8 mouse cellular contexts compared by ENCODE assay signal in genomic region chr19:5405924-5406323, GRCm38 (mm10). TPM values are rescaled to one million over a fixed set of nuclear protein-coding genes. Genes with fewer than 3 reads are reported as not detected.
A peak's percentile ranks its signal among the peaks of the same experiment; 100 is the strongest.
DNase-seq lines count a peak whose midpoint lies in the region; ATAC-seq and TF ChIP-seq lines count a peak whose summit lies in the region.

No protein-coding gene starts in this region.

- TF ChIP-seq POLR2A in MEL (IDR thresholded peaks at IDR 0.05; ENCODE audit: control insufficient read depth in 1 of 2, insufficient read depth in 1 of 2, low read depth in 1 of 2, low read length in 2 of 2, poor library complexity in 1 of 2), result no peak

- WGBS in heart, postnatal 0 days, result 12% methylated on average over 7 of the region's 7 CpGs
- WGBS in hindbrain, embryonic 12.5 days, result 35% methylated on average over 7 of the region's 7 CpGs
- WGBS in midbrain, embryonic 11.5 days, result 33% methylated on average over 7 of the region's 7 CpGs

- H3K4me1 ChIP-seq in heart, postnatal 0 days (ENCODE audit: control insufficient read depth, insufficient read depth), result peaks cover 16% of the 10 kb centered on the region; the same call in 1 of the 2 replicates
- H3K4me1 ChIP-seq in MEL (ENCODE audit: control insufficient read depth in 1 of 2, insufficient read depth in 2 of 2, low read length in 2 of 2), result peaks cover 6 to 19% of the 10 kb centered on the region in 2 experiments
- peaks cover 13% of the 10 kb centered on the region for H3K4me1 ChIP-seq in hindbrain, embryonic 12.5 days
- peaks cover 11% of the 10 kb centered on the region for H3K4me1 ChIP-seq in midbrain, embryonic 11.5 days (ENCODE audit: control insufficient read depth, insufficient read depth, low read length)

- H3K36me3 ChIP-seq in heart, postnatal 0 days (replicated peaks; ENCODE audit: control insufficient read depth, insufficient read depth, low read length), result no peaks in the 10 kb centered on the region
- peaks cover 0 to 3% of the 10 kb centered on the region in 2 experiments; a peak in 2 of 4 replicates for H3K36me3 ChIP-seq in MEL (ENCODE audit: control insufficient read depth in 1 of 2, insufficient read depth in 2 of 2, low read length in 2 of 2)
- no peaks in the 10 kb centered on the region for H3K36me3 ChIP-seq in hindbrain, embryonic 12.5 days
- no peaks in the 10 kb centered on the region for H3K36me3 ChIP-seq in midbrain, embryonic 11.5 days (ENCODE audit: control insufficient read depth, insufficient read depth, low read length)

- no peak for TF ChIP-seq RAD21 in MEL (IDR thresholded peaks at IDR 0.05; ENCODE audit: low read depth, low read length)

- DNase-seq in heart, postnatal 0 days (ENCODE audit: low spot score), result no peak
- no peak for DNase-seq in heart, adult 11 months
- peak; percentile 35 for DNase-seq in MEL (ENCODE audit: low read depth, low spot score)
- DNase-seq in midbrain, embryonic 11.5 days (ENCODE audit: low spot score, missing footprints), result peak; percentile 86
- no peak for DNase-seq in yolk sac, embryonic 10.5 days (ENCODE audit: low spot score)
- DNase-seq in gastrocnemius, postnatal 4 days (ENCODE audit: low spot score in 2 of 2), result no peak
- DNase-seq in gastrocnemius, adult 18-20 months (ENCODE audit: low spot score), result no peak

- peak overlapping the region; percentile 41 for H3K4me3 ChIP-seq in heart, postnatal 0 days (ENCODE audit: low read depth, low read length)
- peak overlapping the region; percentile 55 to 59 for H3K4me3 ChIP-seq in MEL (ENCODE audit: control insufficient read depth in 1 of 2, insufficient read depth in 1 of 2, low read depth in 2 of 2, low read length in 2 of 2)
- H3K4me3 ChIP-seq in hindbrain, embryonic 12.5 days, result peak overlapping the region; percentile 32
- peak overlapping the region; percentile 30 for H3K4me3 ChIP-seq in midbrain, embryonic 11.5 days (ENCODE audit: low read depth, low read length)

- ATAC-seq in heart, postnatal 0 days (ENCODE audit: insufficient read depth, low read depth), result no peak
- no peak for ATAC-seq in hindbrain, embryonic 12.5 days (ENCODE audit: low FRiP score)
- no peak for ATAC-seq in midbrain, embryonic 11.5 days (ENCODE audit: low FRiP score)

- H3K79me2 ChIP-seq in MEL (ENCODE audit: control insufficient read depth, insufficient read depth, low read length, poor library complexity), result no peaks in the 10 kb centered on the region; the same call in 1 of the 2 replicates

- peak overlapping the region; percentile 61 for H3K4me2 ChIP-seq in heart, postnatal 0 days (ENCODE audit: low read depth, low read length)
- H3K4me2 ChIP-seq in hindbrain, embryonic 12.5 days (replicated peaks), result peak overlapping the region; percentile 53
- H3K4me2 ChIP-seq in midbrain, embryonic 11.5 days, result peak overlapping the region; percentile 48

- H3K27ac ChIP-seq in heart, postnatal 0 days (ENCODE audit: low read depth), result peak overlapping the region; percentile 81
- no peak overlapping the region for H3K27ac ChIP-seq in MEL (ENCODE audit: control insufficient read depth, low read depth, low read length)
- peak overlapping the region; percentile 36; the same call in 1 of the 2 replicates for H3K27ac ChIP-seq in hindbrain, embryonic 12.5 days
- no peak overlapping the region; the same call in 1 of the 2 replicates for H3K27ac ChIP-seq in midbrain, embryonic 11.5 days (ENCODE audit: low read depth, low read length)

- no peaks in the 10 kb centered on the region for H3K27me3 ChIP-seq in heart, postnatal 0 days (ENCODE audit: control insufficient read depth, insufficient read depth, low read length)
- no peaks in the 10 kb centered on the region for H3K27me3 ChIP-seq in MEL (ENCODE audit: control insufficient read depth in 1 of 2, insufficient read depth in 2 of 2, low read length in 2 of 2)
- no peaks in the 10 kb centered on the region for H3K27me3 ChIP-seq in hindbrain, embryonic 12.5 days
- H3K27me3 ChIP-seq in midbrain, embryonic 11.5 days (ENCODE audit: control insufficient read depth, insufficient read depth, low read length), result no peaks in the 10 kb centered on the region

- H3K9ac ChIP-seq in heart, postnatal 0 days (replicated peaks; ENCODE audit: low read depth, low read length), result peak overlapping the region; percentile 47; the same call in 1 of the 2 replicates
- peak overlapping the region; percentile 49 for H3K9ac ChIP-seq in MEL (ENCODE audit: control insufficient read depth, low read depth, low read length, poor library complexity, severe bottlenecking)
- H3K9ac ChIP-seq in hindbrain, embryonic 12.5 days, result peak overlapping the region; percentile 51; the same call in 1 of the 2 replicates
- H3K9ac ChIP-seq in midbrain, embryonic 11.5 days (ENCODE audit: low read length), result peak overlapping the region; percentile 56; the same call in 1 of the 2 replicates

- no peak for TF ChIP-seq CTCF in heart, postnatal 0 days (IDR thresholded peaks at IDR 0.05; ENCODE audit: low read depth)
- no peak for TF ChIP-seq CTCF in MEL (IDR thresholded peaks at IDR 0.05 in 2 of 3, conservative IDR thresholded peaks at IDR 0.05 in 1 of 3; ENCODE audit: control insufficient read depth in 1 of 3, insufficient read depth in 1 of 3, low read depth in 2 of 3, low read length in 3 of 3, poor library complexity in 1 of 3, severe bottlenecking in 1 of 3)

- no peaks in the 10 kb centered on the region for H3K9me3 ChIP-seq in heart, postnatal 0 days (replicated peaks; ENCODE audit: control insufficient read depth, low read length)
- no peaks in the 10 kb centered on the region for H3K9me3 ChIP-seq in MEL (replicated peaks; ENCODE audit: insufficient read depth, low read length)
- H3K9me3 ChIP-seq in hindbrain, embryonic 12.5 days (replicated peaks), result no peaks in the 10 kb centered on the region
- no peaks in the 10 kb centered on the region for H3K9me3 ChIP-seq in midbrain, embryonic 11.5 days (ENCODE audit: control insufficient read depth, low read length)

- no peak for TF ChIP-seq EP300 in heart, postnatal 0 days (IDR thresholded peaks at IDR 0.05; ENCODE audit: low read depth)
- TF ChIP-seq EP300 in MEL (IDR thresholded peaks at IDR 0.05; ENCODE audit: low read depth in 1 of 2, low read length in 2 of 2), result no peak

RNA-seq across cellular contexts. Expression of gene Tsga10ip, which starts 3.6 kb away (rescaled TPM):
- total RNA-seq in heart, postnatal 0 days (2014; rRNA removed; ENCODE audit: low replicate concordance), result 0.31 and 3.5 TPM in 2 replicates
- polyA plus RNA-seq in heart, postnatal 0 days (2015; fragmentation: Nextera tagmentation; extraction: Ambion mirVana), result 2.5 and 3.5 TPM in 2 replicates
- 0.54 and 0.72 TPM in 2 replicates for total RNA-seq in MEL (2012; rRNA removed)
- polyA plus RNA-seq in MEL (2012; ENCODE audit: insufficient read depth in 1 of 2, insufficient read length in 2 of 2, low read depth in 1 of 2, low replicate concordance in 2 of 2, missing spikeins in 1 of 2), result 1 to 10 TPM in 1 of 2 experiments, not detected in 1; 4.5 TPM
- 0.86 and 0.98 TPM in 2 replicates for polyA plus RNA-seq in hindbrain, embryonic 12.5 days (2016; fragmentation: Nextera tagmentation; extraction: Ambion mirVana)
- not detected in 2 replicates for polyA plus RNA-seq in midbrain, embryonic 11.5 days (2014; fragmentation: Nextera tagmentation; extraction: Ambion mirVana)
- total RNA-seq in gastrocnemius, postnatal 4 days (2021), result not detected
- 1 to 10 TPM; 1.2 to 1.3 TPM for total RNA-seq in gastrocnemius, adult 18-20 months (2021)

RNA-seq across cellular contexts. Expression of gene Sart1, which starts 17.4 kb away (rescaled TPM):
- 4.4 and 39.0 TPM in 2 replicates for total RNA-seq in heart, postnatal 0 days (2014; rRNA removed; ENCODE audit: low replicate concordance)
- 26.4 and 26.9 TPM in 2 replicates for polyA plus RNA-seq in heart, postnatal 0 days (2015; fragmentation: Nextera tagmentation; extraction: Ambion mirVana)
- 114 and 117 TPM in 2 replicates for total RNA-seq in MEL (2012; rRNA removed)
- polyA plus RNA-seq in MEL (2012; ENCODE audit: insufficient read depth in 1 of 2, insufficient read length in 2 of 2, low read depth in 1 of 2, low replicate concordance in 2 of 2, missing spikeins in 1 of 2), result 100 to 1,000 TPM in 1 of 2 experiments, not detected in 1; 141 TPM
- polyA plus RNA-seq in hindbrain, embryonic 12.5 days (2016; fragmentation: Nextera tagmentation; extraction: Ambion mirVana), result 106 and 111 TPM in 2 replicates
- polyA plus RNA-seq in midbrain, embryonic 11.5 days (2014; fragmentation: Nextera tagmentation; extraction: Ambion mirVana), result 74.0 and 81.0 TPM in 2 replicates
- 10 to 100 TPM; 53.3 to 56.8 TPM for total RNA-seq in gastrocnemius, postnatal 4 days (2021)
- 10 to 100 TPM; 36.5 to 38.8 TPM for total RNA-seq in gastrocnemius, adult 18-20 months (2021)

RNA-seq across cellular contexts. Expression of gene Drap1, which starts 18.9 kb away (rescaled TPM):
- total RNA-seq in heart, postnatal 0 days (2014; rRNA removed; ENCODE audit: low replicate concordance), result 169 and 171 TPM in 2 replicates
- polyA plus RNA-seq in heart, postnatal 0 days (2015; fragmentation: Nextera tagmentation; extraction: Ambion mirVana), result 328 and 338 TPM in 2 replicates
- 160 and 183 TPM in 2 replicates for total RNA-seq in MEL (2012; rRNA removed)
- 100 to 1,000 TPM in 1 of 2 experiments, not detected in 1; 307 TPM for polyA plus RNA-seq in MEL (2012; ENCODE audit: insufficient read depth in 1 of 2, insufficient read length in 2 of 2, low read depth in 1 of 2, low replicate concordance in 2 of 2, missing spikeins in 1 of 2)
- 276 and 280 TPM in 2 replicates for polyA plus RNA-seq in hindbrain, embryonic 12.5 days (2016; fragmentation: Nextera tagmentation; extraction: Ambion mirVana)
- 187 and 204 TPM in 2 replicates for polyA plus RNA-seq in midbrain, embryonic 11.5 days (2014; fragmentation: Nextera tagmentation; extraction: Ambion mirVana)
- total RNA-seq in gastrocnemius, postnatal 4 days (2021), result 100 to 1,000 TPM; 344 to 358 TPM
- total RNA-seq in gastrocnemius, adult 18-20 months (2021), result 100 to 1,000 TPM; 587 to 651 TPM

RNA-seq across cellular contexts. Expression of gene AI837181, which starts 19.0 kb away (rescaled TPM):
- 47.4 and 59.1 TPM in 2 replicates for total RNA-seq in heart, postnatal 0 days (2014; rRNA removed; ENCODE audit: low replicate concordance)
- 38.1 and 40.5 TPM in 2 replicates for polyA plus RNA-seq in heart, postnatal 0 days (2015; fragmentation: Nextera tagmentation; extraction: Ambion mirVana)
- total RNA-seq in MEL (2012; rRNA removed), result 8.4 and 8.9 TPM in 2 replicates
- 10 to 100 TPM in 1 of 2 experiments, not detected in 1; 41.3 TPM for polyA plus RNA-seq in MEL (2012; ENCODE audit: insufficient read depth in 1 of 2, insufficient read length in 2 of 2, low read depth in 1 of 2, low replicate concordance in 2 of 2, missing spikeins in 1 of 2)
- 59.0 and 59.6 TPM in 2 replicates for polyA plus RNA-seq in hindbrain, embryonic 12.5 days (2016; fragmentation: Nextera tagmentation; extraction: Ambion mirVana)
- 31.6 and 33.1 TPM in 2 replicates for polyA plus RNA-seq in midbrain, embryonic 11.5 days (2014; fragmentation: Nextera tagmentation; extraction: Ambion mirVana)
- 10 to 100 TPM; 52.0 to 55.7 TPM for total RNA-seq in gastrocnemius, postnatal 4 days (2021)
- 10 to 100 TPM; 32.9 to 36.2 TPM for total RNA-seq in gastrocnemius, adult 18-20 months (2021)

RNA-seq across cellular contexts. Expression of gene Banf1, which starts 39.0 kb away (rescaled TPM):
- total RNA-seq in heart, postnatal 0 days (2014; rRNA removed; ENCODE audit: low replicate concordance), result 120 and 143 TPM in 2 replicates
- 340 and 356 TPM in 2 replicates for polyA plus RNA-seq in heart, postnatal 0 days (2015; fragmentation: Nextera tagmentation; extraction: Ambion mirVana)
- 207 and 211 TPM in 2 replicates for total RNA-seq in MEL (2012; rRNA removed)
- 1,000 to 10,000 TPM in 1 of 2 experiments, 100 to 1,000 TPM in 1; 644 to 1,168 TPM for polyA plus RNA-seq in MEL (2012; ENCODE audit: insufficient read depth in 1 of 2, insufficient read length in 2 of 2, low read depth in 1 of 2, low replicate concordance in 2 of 2, missing spikeins in 1 of 2)
- 309 and 324 TPM in 2 replicates for polyA plus RNA-seq in hindbrain, embryonic 12.5 days (2016; fragmentation: Nextera tagmentation; extraction: Ambion mirVana)
- 477 and 512 TPM in 2 replicates for polyA plus RNA-seq in midbrain, embryonic 11.5 days (2014; fragmentation: Nextera tagmentation; extraction: Ambion mirVana)
- total RNA-seq in gastrocnemius, postnatal 4 days (2021), result 100 to 1,000 TPM; 131 to 137 TPM
- total RNA-seq in gastrocnemius, adult 18-20 months (2021), result 100 to 1,000 TPM; 127 to 128 TPM

Comparison
In these comparisons a context has a peak if more than half of its experiments do, and no peak if none do; other contexts are left out.
1. DNase-seq: peak in MEL (single experiment) and midbrain, embryonic 11.5 days (single experiment); none in heart, postnatal 0 days (single experiment), heart, adult 11 months (single experiment), yolk sac, embryonic 10.5 days (single experiment), gastrocnemius, postnatal 4 days (0 of 2) and gastrocnemius, adult 18-20 months (single experiment).
2. H3K27ac ChIP-seq: peak in heart, postnatal 0 days (single experiment) and hindbrain, embryonic 12.5 days (single experiment); none in MEL (single experiment) and midbrain, embryonic 11.5 days (single experiment).
3. Peak in every context shown above with its lines, with median percentiles within 50 percentile points of each other: H3K4me2 ChIP-seq, H3K4me3 ChIP-seq and H3K9ac ChIP-seq.